Mouse (Mus musculus) cortical plate, adult 2 months (tissue): ENCODE data around the gene Shf.

Experiments
- CTCF ChIP-seq: fragments of 200-500 bp; IDR thresholded peaks from 2 replicates; pipeline ENCODE4 v1.5.1; 2011; ENCODE audit warnings: mild to moderate bottlenecking, control low read depth, low read length; ENCODE audit not compliant: insufficient read depth; ENCODE audit errors: extremely low read depth
- POLR2A ChIP-seq: fragments of 200-500 bp; IDR thresholded peaks from 2 replicates; pipeline ENCODE4 v1.6.1; 2011; ENCODE audit warnings: mild to moderate bottlenecking, low read length, control low read depth; ENCODE audit not compliant: insufficient read depth; ENCODE audit errors: extremely low read depth

GRCm38 (mm10) chr2:122368081-122368971 is 636 bp downstream of the Shf start:
- TF ChIP-seq CTCF (no peak), POLR2A (no peak)
